In the genomic region with DNA sequence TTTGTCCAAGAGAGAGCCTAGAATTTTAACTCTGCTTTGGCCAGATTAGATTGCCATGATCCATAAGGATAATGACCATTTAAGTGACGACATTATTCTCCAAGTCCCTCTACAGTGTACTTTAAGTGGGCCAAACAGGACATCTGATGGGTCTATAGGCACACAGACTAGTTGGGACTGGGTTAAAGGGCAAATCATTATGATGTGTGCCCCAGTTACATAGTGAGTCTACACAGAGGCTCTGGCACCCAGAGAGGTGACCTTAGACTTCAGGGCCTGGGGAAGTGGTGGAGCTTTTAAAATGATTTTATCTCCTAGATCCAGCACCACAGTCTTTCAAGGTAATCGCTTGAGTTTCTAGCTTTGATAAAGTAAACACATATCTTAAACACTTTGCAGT, we compare ENCODE assay signal across 19 mouse cellular contexts. TPM values are rescaled to one million over a fixed set of nuclear protein-coding genes. Genes with fewer than 3 reads are reported as not detected.
"Had no signal": no experiment of that assay in that cellular context is flagged by ENCODE, and none has a peak within 500 bp of the region (broad histone marks: within the 10 kb centered on the region; RNA-seq: fewer than 3 reads in every experiment).

No protein-coding gene starts in this region.

- H3K4me2 ChIP-seq: neural tube, embryonic 12.5 days; neural tube, embryonic 13.5 days; neural tube, embryonic 15.5 days; stomach, embryonic 15.5 days had no signal

- H3K27me3 ChIP-seq: neural tube, embryonic 12.5 days; neural tube, embryonic 13.5 days; neural tube, embryonic 15.5 days; stomach, embryonic 15.5 days had no signal

- H3K4me1 ChIP-seq: neural tube, embryonic 12.5 days; neural tube, embryonic 13.5 days; neural tube, embryonic 15.5 days; stomach, embryonic 15.5 days had no signal

- H3K9ac ChIP-seq: neural tube, embryonic 12.5 days; neural tube, embryonic 13.5 days; neural tube, embryonic 15.5 days; stomach, embryonic 15.5 days had no signal

- H3K36me3 ChIP-seq: neural tube, embryonic 12.5 days; neural tube, embryonic 13.5 days; stomach, embryonic 15.5 days had no signal

- H3K9me3 ChIP-seq: neural tube, embryonic 12.5 days; neural tube, embryonic 13.5 days; neural tube, embryonic 15.5 days; stomach, embryonic 15.5 days had no signal

- H3K27ac ChIP-seq: neural tube, embryonic 12.5 days; neural tube, embryonic 13.5 days; neural tube, embryonic 15.5 days; stomach, embryonic 15.5 days; stomach, postnatal 0 days had no signal

- DNase-seq: retina, postnatal 1 day; right cerebral cortex, adult 18-20 months; right cerebral cortex, postnatal 14 days; right cerebral cortex, postnatal 25 days; right cerebral cortex, postnatal 4 days; spleen, adult 18-20 months; thymus, adult 18-20 months; thymus, adult 2 months; thymus, postnatal 14 days; thymus, postnatal 25 days; thymus, postnatal 36 days; thymus, postnatal 4 days had no signal

- H3K4me3 ChIP-seq: neural tube, embryonic 12.5 days; neural tube, embryonic 13.5 days; neural tube, embryonic 15.5 days; stomach, embryonic 15.5 days had no signal

RNA-seq across cellular contexts. Expression of a gene that starts 11.2 kb away (rescaled TPM):
- polyA plus RNA-seq: small intestine, adult 2 months had no signal

RNA-seq across cellular contexts. Expression of a gene that starts 11.4 kb away (rescaled TPM):
- total RNA-seq: neutrophil, adult 5-6 weeks had no signal
- polyA plus RNA-seq: small intestine, adult 2 months had no signal

RNA-seq across cellular contexts. Expression of a gene that starts 42.0 kb away (rescaled TPM):
- polyA plus RNA-seq: small intestine, adult 2 months had no signal
